Mouse (Mus musculus) olfactory bulb, adult 2 months (tissue): Measurements from ENCODE around the gene Adamts2. TPM values are rescaled to one million over a fixed set of nuclear protein-coding genes. Genes with fewer than 3 reads are reported as not detected.

Experiments
- H3K27ac ChIP-seq: fragments of 200-500 bp; 2 replicates; pipeline ENCODE4 v1.5.1; 2012; ENCODE audit warnings: low read depth, low read length; ENCODE audit not compliant: insufficient read depth
- H3K4me1 ChIP-seq: fragments of 200-500 bp; 2 replicates; pipeline ENCODE4 v1.6.1; 2012; ENCODE audit warnings: low read length; ENCODE audit not compliant: control insufficient read depth, insufficient read depth
- H3K4me3 ChIP-seq: fragments of 200-500 bp; 2 replicates; pipeline ENCODE4 v1.5.1; 2012; ENCODE audit warnings: mild to moderate bottlenecking, low read depth, low read length, moderate library complexity; ENCODE audit not compliant: insufficient read depth
- CTCF ChIP-seq: fragments of 200-500 bp; IDR thresholded peaks from 2 replicates; pipeline ENCODE4 v1.5.1; 2012; ENCODE audit warnings: low read depth, mild to moderate bottlenecking, low read length, moderate library complexity; ENCODE audit not compliant: insufficient read depth
- POLR2A ChIP-seq: fragments of 200-500 bp; IDR thresholded peaks from 2 replicates; pipeline ENCODE4 v1.6.1; 2012; ENCODE audit warnings: mild to moderate bottlenecking, low read depth, low read length, moderate library complexity; ENCODE audit not compliant: insufficient read depth
- WGBS: fragments of 180-500 bp; shearing (Covaris S2); methylation state at CpG from one replicate; pipeline ENCODE4 v1.1.7; 2018; 5-methylcytosine and 5-hydroxymethylcytosine counted together
- polyA plus RNA-seq: library from polyadenylated mRNA; stranded (reverse); fragments of >200 nt; gene quantifications from 2 replicates; pipeline ENCODE4 v1.2.4, GENCODE M21; 2012; ENCODE audit warnings: low replicate concordance; ENCODE audit not compliant: missing spikeins, insufficient read depth, insufficient read length

Gene Adamts2
- polyA plus RNA-seq, 1 experiment, result not detected

DNA sequence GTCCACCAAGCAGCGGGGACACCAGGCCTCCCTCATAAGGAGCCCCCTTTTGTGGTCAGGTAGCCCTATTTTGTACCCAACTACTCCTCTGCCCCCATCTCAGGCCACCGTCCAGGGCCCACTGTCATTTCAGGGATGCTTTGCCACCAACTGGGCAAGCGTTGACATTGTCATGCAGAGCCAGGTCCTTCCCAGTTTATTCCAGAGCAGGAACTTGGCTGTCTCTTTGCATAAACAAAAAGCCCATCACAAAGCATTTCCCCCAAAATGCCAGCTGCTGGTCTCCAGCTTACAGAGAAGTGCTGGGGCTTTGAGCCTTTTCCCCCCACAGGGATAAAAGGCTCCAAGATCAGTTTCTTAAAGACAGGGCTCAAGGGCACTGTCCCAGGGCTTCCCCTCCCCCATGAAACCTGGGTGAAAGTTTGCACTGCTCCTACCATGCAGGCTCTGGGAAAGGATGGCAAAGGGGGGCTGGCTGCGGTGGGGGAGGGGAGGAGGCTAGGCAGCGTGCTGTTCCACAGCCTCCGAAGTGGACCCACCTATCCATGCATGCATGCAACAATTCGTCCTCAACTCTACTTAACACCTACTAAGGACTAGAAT lies 149.2 kb downstream of the Adamts2 start:
- TF ChIP-seq CTCF (no peak), POLR2A (no peak)
- 0 out of 2 replicates have a peak, but pooled peaks cover 3% of the 10 kb centered on the region for H3K4me1 ChIP-seq
- H3K27ac ChIP-seq, result no peak overlapping the region
- no peak overlapping the region for H3K4me3 ChIP-seq
- 52% methylated on average over 7 of the region's 7 CpGs for WGBS

DNA sequence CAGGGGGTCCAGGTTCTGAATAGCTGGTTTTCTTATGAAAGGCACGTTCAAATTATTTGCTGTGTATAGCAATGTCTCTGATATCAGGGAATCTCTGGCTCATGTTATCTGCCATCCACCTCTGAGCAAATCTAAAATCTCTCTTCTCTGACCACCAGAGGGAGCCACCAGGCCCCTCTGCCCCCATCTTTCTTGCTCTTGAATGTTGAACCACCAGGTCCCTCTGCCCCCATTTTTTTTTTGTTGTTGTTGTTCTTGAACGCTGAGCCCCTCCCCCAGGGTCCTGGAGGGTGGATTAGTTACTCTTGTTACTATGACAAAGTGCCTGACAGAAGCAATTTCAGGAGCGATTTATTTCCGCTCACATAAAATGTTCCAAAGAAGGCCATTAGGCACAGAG lies 155.9 kb downstream of the Adamts2 start:
- no peak overlapping the region for H3K4me3 ChIP-seq
- no peak overlapping the region for H3K27ac ChIP-seq
- 54% methylated on average over 4 of the region's 4 CpGs for WGBS
- H3K4me1 ChIP-seq, result no peaks in the 10 kb centered on the region
- TF ChIP-seq POLR2A, result no peak
- TF ChIP-seq CTCF, result no peak

- peaks cover 2% of the 10 kb centered on the region; the same call in 1 of the 2 replicates for H3K4me1 ChIP-seq
- TF ChIP-seq POLR2A, result no peak
- TF ChIP-seq CTCF, result no peak
- WGBS, result 76% methylated on average over 7 of the region's 7 CpGs
- H3K27ac ChIP-seq, result no peak overlapping the region
- H3K4me3 ChIP-seq, result no peak overlapping the region
Observed at GRCm38 (mm10) chr11:50766461-50766860, 164.6 kb downstream of the Adamts2 start.

GRCm38 (mm10) chr11:50767039-50767438 lies 165.2 kb downstream of the Adamts2 start:
- Histone ChIP-seq H3K4me1 (peaks cover 2% of the 10 kb centered on the region; the same call in 1 of the 2 replicates), H3K4me3 (no peak overlapping the region), H3K27ac (no peak overlapping the region)
- TF ChIP-seq CTCF (no peak), POLR2A (no peak)
- 27% methylated on average over 4 of the region's 4 CpGs for WGBS

GRCm38 (mm10) chr11:50768995-50769749 lies 167.3 kb downstream of the Adamts2 start:
- Histone ChIP-seq H3K4me1 (peaks cover 2% of the 10 kb centered on the region; the same call in 1 of the 2 replicates), H3K27ac (no peak overlapping the region), H3K4me3 (no peak overlapping the region)
- 12% methylated on average over 14 of the region's 14 CpGs for WGBS
- TF ChIP-seq POLR2A (no peak), CTCF (peak; percentile 58; the same call in 1 of the 2 replicates)

DNA sequence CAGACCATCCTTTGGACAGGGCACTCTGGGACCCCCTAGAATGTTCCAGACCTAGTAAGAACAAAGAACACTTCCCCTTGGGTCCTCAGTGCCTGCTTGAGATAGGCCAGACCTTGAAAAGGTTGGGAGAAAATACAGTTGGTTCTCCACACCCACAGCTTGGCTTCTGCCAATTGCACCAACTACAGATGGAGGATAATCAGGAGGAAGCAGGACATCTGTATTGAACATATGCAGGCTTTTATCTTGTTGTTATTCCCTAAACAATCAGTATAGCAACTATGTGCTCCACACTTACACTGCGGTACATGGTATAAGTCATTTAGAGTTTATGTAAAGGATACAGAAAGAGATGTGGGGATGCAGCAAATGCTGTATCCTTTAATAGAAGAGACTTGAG lies 169.1 kb downstream of the Adamts2 start:
- no peak for TF ChIP-seq CTCF
- no peak for TF ChIP-seq POLR2A
- WGBS, result 98% methylated on average over 1 of the region's 1 CpGs
- Histone ChIP-seq H3K4me3 (no peak overlapping the region), H3K4me1 (peaks cover 2% of the 10 kb centered on the region; the same call in 1 of the 2 replicates), H3K27ac (no peak overlapping the region)

DNA sequence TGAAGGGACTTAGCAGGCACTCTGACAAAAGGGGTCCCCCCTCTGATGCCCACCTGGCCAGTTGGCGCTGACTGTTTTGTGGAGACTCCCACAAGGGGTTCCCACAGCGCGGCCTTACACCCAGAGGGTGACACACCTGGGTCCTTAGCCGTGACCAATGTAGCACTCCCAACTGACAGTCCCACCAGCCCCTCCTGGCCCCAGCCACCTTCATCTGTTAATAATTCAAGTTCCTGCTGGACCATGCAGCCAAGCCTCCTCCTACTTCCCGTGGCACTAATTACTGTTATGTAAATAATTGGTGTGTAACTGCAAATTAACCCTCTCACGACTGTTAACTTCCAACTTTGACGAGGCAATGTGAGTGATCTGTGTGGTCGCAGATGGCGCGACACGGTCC lies 195.8 kb downstream of the Adamts2 start:
- no peak for TF ChIP-seq CTCF
- no peak for TF ChIP-seq POLR2A
- Histone ChIP-seq H3K27ac (no peak overlapping the region), H3K4me1 (peaks cover 5% of the 10 kb centered on the region), H3K4me3 (no peak overlapping the region)
- WGBS, result 61% methylated on average over 11 of the region's 11 CpGs

DNA sequence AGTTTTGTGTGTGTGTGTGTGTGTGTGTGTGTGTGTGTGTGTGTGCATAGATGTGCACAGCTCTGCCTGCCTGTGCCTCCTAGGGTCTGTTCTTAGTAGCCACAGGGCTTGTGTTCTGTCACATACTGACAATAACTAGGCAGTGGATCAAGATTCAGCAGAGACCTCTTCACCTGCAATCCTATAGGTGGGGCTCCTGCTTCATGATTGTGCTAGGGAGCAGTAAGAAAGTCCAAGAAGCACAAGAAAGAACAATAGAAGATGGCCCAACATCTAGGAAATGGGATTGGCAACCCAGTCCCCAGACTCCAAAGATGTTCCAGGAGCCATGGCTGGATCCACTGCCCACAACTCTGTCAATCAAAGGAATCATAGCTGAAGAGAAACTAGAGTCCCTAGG lies 197.0 kb downstream of the Adamts2 start:
- no peak overlapping the region for H3K27ac ChIP-seq
- no peak overlapping the region for H3K4me3 ChIP-seq
- TF ChIP-seq POLR2A (no peak), CTCF (no peak)
- H3K4me1 ChIP-seq, result no peaks in the 10 kb centered on the region

DNA sequence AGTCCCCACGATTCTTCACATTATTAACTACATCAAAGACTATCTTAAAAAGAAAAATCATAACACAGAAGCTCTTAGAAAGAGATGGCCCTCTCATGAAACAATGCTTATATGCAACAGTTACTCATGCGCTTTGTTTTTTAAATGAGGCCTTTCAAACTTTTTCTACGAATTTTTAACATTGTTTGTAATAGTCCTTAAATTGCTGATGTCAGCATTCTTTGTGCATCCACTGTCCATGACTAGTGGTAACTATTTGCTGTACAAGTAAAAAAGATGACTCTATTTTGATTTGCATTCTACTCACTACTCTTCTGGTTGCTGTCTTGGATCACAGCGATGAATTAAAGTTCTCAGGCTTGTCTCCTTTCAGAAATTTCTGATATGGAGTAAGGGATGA lies 212.3 kb downstream of the Adamts2 start:
- no peaks in the 10 kb centered on the region for H3K4me1 ChIP-seq
- H3K27ac ChIP-seq, result no peak overlapping the region
- 96% methylated on average over 4 of the region's 4 CpGs for WGBS
- H3K4me3 ChIP-seq, result no peak overlapping the region
- no peak for TF ChIP-seq POLR2A
- TF ChIP-seq CTCF, result no peak

- 33% methylated on average over 2 of the region's 2 CpGs for WGBS
- Histone ChIP-seq H3K27ac (no peak overlapping the region), H3K4me3 (no peak overlapping the region), H3K4me1 (no peaks in the 10 kb centered on the region)
- TF ChIP-seq CTCF, result no peak
- TF ChIP-seq POLR2A, result no peak
Observed at GRCm38 (mm10) chr11:50826214-50826613, 224.3 kb downstream of the Adamts2 start.
